8 mouse cellular contexts compared by ENCODE assay signal in genomic region chr3:98355344-98356025, GRCm38 (mm10). TPM values are rescaled to one million over a fixed set of nuclear protein-coding genes. Genes with fewer than 3 reads are reported as not detected.
DNase-seq lines count a peak whose midpoint lies in the region; ATAC-seq and TF ChIP-seq lines count a peak whose summit lies in the region.

No protein-coding gene starts in this region.

- H3K4me2 ChIP-seq in lung, embryonic 16.5 days (ENCODE audit: low read depth, low read length) = no peak overlapping the region
- H3K4me2 ChIP-seq in forebrain, embryonic 13.5 days = no peak overlapping the region
- H3K4me2 ChIP-seq in limb, embryonic 14.5 days (replicated peaks; ENCODE audit: low read depth, low read length, severe bottlenecking) = no peak overlapping the region
- H3K4me2 ChIP-seq in stomach, postnatal 0 days (replicated peaks; ENCODE audit: low read depth) = no peak overlapping the region

- 58% methylated on average over 10 of the region's 10 CpGs for WGBS in lung, embryonic 16.5 days
- WGBS in forebrain, embryonic 13.5 days = 53% methylated on average over 10 of the region's 10 CpGs
- 63% methylated on average over 10 of the region's 10 CpGs for WGBS in limb, embryonic 14.5 days
- WGBS in stomach, postnatal 0 days = 58% methylated on average over 10 of the region's 10 CpGs

- TF ChIP-seq CTCF in stomach, postnatal 0 days (IDR thresholded peaks at IDR 0.05; ENCODE audit: low read depth) = peak; percentile 41

- no peak for TF ChIP-seq POLR2A in limb, embryonic 14.5 days (IDR thresholded peaks at IDR 0.05; ENCODE audit: borderline replicate concordance, extremely low read depth, insufficient read depth, insufficient read length)

- TF ChIP-seq EP300 in stomach, postnatal 0 days (optimal IDR thresholded peaks at IDR 0.05) = no peak

- no peak overlapping the region for H3K9ac ChIP-seq in lung, embryonic 16.5 days (ENCODE audit: low read length)
- no peak overlapping the region for H3K9ac ChIP-seq in forebrain, embryonic 13.5 days
- H3K9ac ChIP-seq in limb, embryonic 14.5 days (ENCODE audit: low read depth, low read length, severe bottlenecking) = no peak overlapping the region
- H3K9ac ChIP-seq in stomach, postnatal 0 days (ENCODE audit: low read length) = no peak overlapping the region

- no peaks in the 10 kb centered on the region for H3K27me3 ChIP-seq in lung, embryonic 16.5 days (ENCODE audit: control insufficient read depth, insufficient read depth, low read depth, low read length)
- H3K27me3 ChIP-seq in forebrain, embryonic 13.5 days = no peaks in the 10 kb centered on the region
- no peaks in the 10 kb centered on the region for H3K27me3 ChIP-seq in limb, embryonic 14.5 days (ENCODE audit: control insufficient read depth, insufficient read depth, low read length)
- no peaks in the 10 kb centered on the region for H3K27me3 ChIP-seq in stomach, postnatal 0 days (ENCODE audit: control insufficient read depth, insufficient read depth, low read length)

- DNase-seq in lung, adult 18-20 months = no peak
- DNase-seq in limb, embryonic 14.5 days (ENCODE audit: low spot score) = peak; percentile 56
- no peak for DNase-seq in stomach, postnatal 0 days (ENCODE audit: low spot score)
- no peak for DNase-seq in spleen, postnatal 10 days (ENCODE audit: low spot score in 2 of 2)

- H3K36me3 ChIP-seq in lung, embryonic 16.5 days (ENCODE audit: control insufficient read depth, insufficient read depth, low read length) = no peaks in the 10 kb centered on the region
- no peaks in the 10 kb centered on the region for H3K36me3 ChIP-seq in forebrain, embryonic 13.5 days (ENCODE audit: poor library complexity, severe bottlenecking)
- no peaks in the 10 kb centered on the region for H3K36me3 ChIP-seq in limb, embryonic 14.5 days (ENCODE audit: control insufficient read depth, insufficient read depth, low read length)
- no peaks in the 10 kb centered on the region for H3K36me3 ChIP-seq in stomach, postnatal 0 days (ENCODE audit: control insufficient read depth, insufficient read depth, low read length)

- ATAC-seq in lung, embryonic 16.5 days (ENCODE audit: low read depth) = peak; percentile 72
- ATAC-seq in forebrain, embryonic 13.5 days = 0 out of 2 replicates have a peak, but pooled peaks have one; percentile 16
- peak; percentile 76 for ATAC-seq in limb, embryonic 14.5 days (ENCODE audit: low FRiP score, low read depth)
- ATAC-seq in stomach, postnatal 0 days (ENCODE audit: low FRiP score, low TSS enrichment) = peak; percentile 49; the same call in 1 of the 2 replicates
- no peak for ATAC-seq in inflammation-experienced regulatory T-cells, adult 6 months
- no peak for ATAC-seq in megakaryocyte progenitor cell, adult 5-6 weeks (replicated peaks; ENCODE audit: poor library complexity)

- H3K27ac ChIP-seq in lung, embryonic 16.5 days (ENCODE audit: low read length) = no peak overlapping the region
- H3K27ac ChIP-seq in forebrain, embryonic 13.5 days = no peak overlapping the region
- H3K27ac ChIP-seq in limb, embryonic 14.5 days (replicated peaks; ENCODE audit: low read depth, low read length) = no peak overlapping the region
- no peak overlapping the region for H3K27ac ChIP-seq in stomach, postnatal 0 days (replicated peaks)

- no peaks in the 10 kb centered on the region for H3K9me3 ChIP-seq in lung, embryonic 16.5 days (ENCODE audit: control insufficient read depth, low read length)
- no peaks in the 10 kb centered on the region for H3K9me3 ChIP-seq in forebrain, embryonic 13.5 days (replicated peaks)
- H3K9me3 ChIP-seq in limb, embryonic 14.5 days (ENCODE audit: control insufficient read depth, low read length) = no peaks in the 10 kb centered on the region
- H3K9me3 ChIP-seq in stomach, postnatal 0 days (ENCODE audit: control insufficient read depth, low read length) = no peaks in the 10 kb centered on the region

- H3K4me3 ChIP-seq in lung, embryonic 16.5 days (ENCODE audit: low read length) = no peak overlapping the region
- no peak overlapping the region for H3K4me3 ChIP-seq in forebrain, embryonic 13.5 days
- H3K4me3 ChIP-seq in limb, embryonic 14.5 days (replicated peaks; ENCODE audit: low read length) = no peak overlapping the region
- H3K4me3 ChIP-seq in stomach, postnatal 0 days (ENCODE audit: low read depth, low read length) = no peak overlapping the region

- H3K4me1 ChIP-seq in lung, embryonic 16.5 days (replicated peaks; ENCODE audit: control insufficient read depth, insufficient read depth, low read length) = no peaks in the 10 kb centered on the region
- no peaks in the 10 kb centered on the region for H3K4me1 ChIP-seq in forebrain, embryonic 13.5 days
- no peaks in the 10 kb centered on the region for H3K4me1 ChIP-seq in limb, embryonic 14.5 days (ENCODE audit: control insufficient read depth, insufficient read depth, low read length)
- no peaks in the 10 kb centered on the region for H3K4me1 ChIP-seq in stomach, postnatal 0 days (replicated peaks; ENCODE audit: control insufficient read depth, insufficient read depth)

RNA-seq across cellular contexts. Expression of gene Phgdh, which starts 15.7 kb away (rescaled TPM):
- polyA plus RNA-seq in lung, embryonic 16.5 days (2015; fragmentation: Nextera tagmentation; extraction: Ambion mirVana) = 159 and 162 TPM in 2 replicates
- polyA plus RNA-seq in forebrain, embryonic 13.5 days (2015; fragmentation: Nextera tagmentation; extraction: Ambion mirVana) = 239 and 277 TPM in 2 replicates
- polyA plus RNA-seq in limb, embryonic 14.5 days (2012; rRNA removed) = 135 and 149 TPM in 2 replicates
- 210 and 219 TPM in 2 replicates for polyA plus RNA-seq in limb, embryonic 14.5 days (2014; fragmentation: Nextera tagmentation; extraction: Ambion mirVana)
- 87.7 and 95.1 TPM in 2 replicates for polyA plus RNA-seq in stomach, postnatal 0 days (2015; fragmentation: Nextera tagmentation; extraction: Ambion mirVana)
- polyA plus RNA-seq in inflammation-experienced regulatory T-cells, adult 6 months (2017; shearing (Covaris generic)) = 100 to 1,000 TPM in 2 of 3 experiments, 10 to 100 TPM in 1; 88.7 to 105 (median 101) TPM
- total RNA-seq in megakaryocyte progenitor cell, adult 5-6 weeks (2015) = 108 and 138 TPM in 2 replicates
- 493 and 521 TPM in 2 replicates for total RNA-seq in megakaryocyte progenitor cell, adult 5-6 weeks (2017)

RNA-seq across cellular contexts. Expression of gene Zfp697, which starts 26.8 kb away (rescaled TPM):
- polyA plus RNA-seq in lung, embryonic 16.5 days (2015; fragmentation: Nextera tagmentation; extraction: Ambion mirVana) = 7.1 TPM in 2 replicates
- 12.2 and 14.1 TPM in 2 replicates for polyA plus RNA-seq in forebrain, embryonic 13.5 days (2015; fragmentation: Nextera tagmentation; extraction: Ambion mirVana)
- polyA plus RNA-seq in limb, embryonic 14.5 days (2012; rRNA removed) = 6.4 and 7.7 TPM in 2 replicates
- polyA plus RNA-seq in limb, embryonic 14.5 days (2014; fragmentation: Nextera tagmentation; extraction: Ambion mirVana) = 8.6 and 8.9 TPM in 2 replicates
- 1.6 and 2.1 TPM in 2 replicates for polyA plus RNA-seq in stomach, postnatal 0 days (2015; fragmentation: Nextera tagmentation; extraction: Ambion mirVana)
- not detected for polyA plus RNA-seq in inflammation-experienced regulatory T-cells, adult 6 months (2017; shearing (Covaris generic))
- total RNA-seq in megakaryocyte progenitor cell, adult 5-6 weeks (2015) = 0.90 and 1.2 TPM in 2 replicates
- total RNA-seq in megakaryocyte progenitor cell, adult 5-6 weeks (2017) = 0.54 and 0.84 TPM in 2 replicates

Comparison
In these comparisons a context has a peak if more than half of its experiments do, and no peak if none do; other contexts are left out.
1. ATAC-seq: peak in lung, embryonic 16.5 days (single experiment), forebrain, embryonic 13.5 days (single experiment), limb, embryonic 14.5 days (single experiment) and stomach, postnatal 0 days (single experiment); none in inflammation-experienced regulatory T-cells, adult 6 months (single experiment) and megakaryocyte progenitor cell, adult 5-6 weeks (single experiment).